8 mouse cellular contexts compared by ENCODE assay signal in genomic region chr2:119971837-119972536, GRCm38 (mm10). TPM values are rescaled to one million over a fixed set of nuclear protein-coding genes. Genes with fewer than 3 reads are reported as not detected.
DNase-seq lines count a peak whose midpoint lies in the region; ATAC-seq and TF ChIP-seq lines count a peak whose summit lies in the region.

No protein-coding gene starts in this region.

- H3K4me3 ChIP-seq in cortical plate, adult 2 months (ENCODE audit: insufficient read depth, low read length): peak overlapping the region; percentile 94
- H3K4me3 ChIP-seq in megakaryocyte, embryonic 14.5 days (replicated peaks): peak overlapping the region; percentile 93

- peak; percentile 91 for TF ChIP-seq POLR2A in cortical plate, adult 2 months (IDR thresholded peaks at IDR 0.05; ENCODE audit: extremely low read depth, insufficient read depth, low read length)

- peak; percentile 92 to 94 for DNase-seq in gastrocnemius, adult 8-10 months (ENCODE audit: low spot score in 2 of 2)
- DNase-seq in hindlimb bud, embryonic 11.5 days (ENCODE audit: extremely low spot score, low read depth, low spot score): peak; percentile 87
- DNase-seq in left cerebral cortex, adult 8-10 months (ENCODE audit: low spot score in 2 of 2): peak; percentile 92 to 95
- DNase-seq in right cerebral cortex, postnatal 10 days (ENCODE audit: low spot score in 2 of 2): peak; percentile 97 to 98
- DNase-seq in urinary bladder, postnatal 25 days (ENCODE audit: low spot score): peak; percentile 93

- peak overlapping the region; percentile 14; the same call in 1 of the 2 replicates for H3K27ac ChIP-seq in cortical plate, adult 2 months (ENCODE audit: insufficient read depth, low read length)

- ATAC-seq in activated CD4-positive, CD25-positive, alpha-beta regulatory T cell, adult 4 months: peak; percentile 98

- peaks cover 8% of the 10 kb centered on the region for H3K4me1 ChIP-seq in cortical plate, adult 2 months (ENCODE audit: control insufficient read depth, insufficient read depth, low read length)
- peaks cover 25% of the 10 kb centered on the region for H3K4me1 ChIP-seq in megakaryocyte, embryonic 14.5 days

- TF ChIP-seq CTCF in cortical plate, adult 2 months (IDR thresholded peaks at IDR 0.05; ENCODE audit: extremely low read depth, insufficient read depth, low read length): 0 out of 2 replicates have a peak, but pooled peaks have one; percentile 14

- no peaks in the 10 kb centered on the region for H3K27me3 ChIP-seq in megakaryocyte, embryonic 14.5 days (replicated peaks)

- peaks cover 6% of the 10 kb centered on the region for H3K36me3 ChIP-seq in megakaryocyte, embryonic 14.5 days (replicated peaks; ENCODE audit: low read length)

- H3K9me3 ChIP-seq in megakaryocyte, embryonic 14.5 days: no peaks in the 10 kb centered on the region

RNA-seq across cellular contexts. Expression of gene Mapkbp1, which starts 0.5 kb away (rescaled TPM):
- polyA plus RNA-seq in activated CD4-positive, CD25-positive, alpha-beta regulatory T cell, adult 4 months (2017; shearing (Covaris generic)): 1 to 10 TPM; 1.2 to 1.5 TPM
- 35.6 and 36.8 TPM in 2 replicates for polyA plus RNA-seq in cortical plate, adult 2 months (2012; rRNA removed)
- 1 to 10 TPM; 6.0 to 8.4 (median 6.5) TPM for total RNA-seq in gastrocnemius, adult 8-10 months (2022)
- total RNA-seq in left cerebral cortex, adult 8-10 months (2022): 10 to 100 TPM; 42.3 to 51.3 (median 44.2) TPM
- 0.82 TPM in 1 of 2 replicates, not detected in the other for polyA plus RNA-seq in megakaryocyte, embryonic 14.5 days (2012; ENCODE audit: insufficient read depth, low replicate concordance)

RNA-seq across cellular contexts. Expression of gene Jmjd7, which starts 55.3 kb away (rescaled TPM):
- polyA plus RNA-seq in activated CD4-positive, CD25-positive, alpha-beta regulatory T cell, adult 4 months (2017; shearing (Covaris generic)): 10 to 100 TPM; 19.2 to 24.2 TPM
- 6.1 and 6.6 TPM in 2 replicates for polyA plus RNA-seq in cortical plate, adult 2 months (2012; rRNA removed)
- 1 to 10 TPM; 1.8 to 3.0 (median 2.4) TPM for total RNA-seq in gastrocnemius, adult 8-10 months (2022)
- total RNA-seq in left cerebral cortex, adult 8-10 months (2022): 1 to 10 TPM; 3.6 to 4.6 (median 4.2) TPM
- 4.2 and 5.5 TPM in 2 replicates for polyA plus RNA-seq in megakaryocyte, embryonic 14.5 days (2012; ENCODE audit: insufficient read depth, low replicate concordance)

RNA-seq across cellular contexts. Expression of gene Gm28042, which starts 55.3 kb away (rescaled TPM):
- polyA plus RNA-seq in activated CD4-positive, CD25-positive, alpha-beta regulatory T cell, adult 4 months (2017; shearing (Covaris generic)): 1 to 10 TPM in 1 of 2 experiments, under 1 TPM in 1; 0.93 to 2.2 TPM
- 2.4 and 2.5 TPM in 2 replicates for polyA plus RNA-seq in cortical plate, adult 2 months (2012; rRNA removed)
- 1 to 10 TPM in 1 of 4 experiments, under 1 TPM in 2, not detected in 1; 0.22 to 1.1 (median 0.74) TPM for total RNA-seq in gastrocnemius, adult 8-10 months (2022)
- total RNA-seq in left cerebral cortex, adult 8-10 months (2022): 1 to 10 TPM in 3 of 4 experiments, under 1 TPM in 1; 0.50 to 2.6 (median 1.3) TPM
- 0.16 TPM in 1 of 2 replicates, not detected in the other for polyA plus RNA-seq in megakaryocyte, embryonic 14.5 days (2012; ENCODE audit: insufficient read depth, low replicate concordance)

Comparison
In these comparisons a context has a peak if more than half of its experiments do, and no peak if none do; other contexts are left out.
1. Peak in every context shown above with its lines: DNase-seq, ATAC-seq, H3K4me3 ChIP-seq and H3K27ac ChIP-seq.
2. RNA of gene Mapkbp1, which starts 0.5 kb away (polyA plus RNA-seq): 35.6 to 36.8 TPM in cortical plate, adult 2 months; 1.2 to 1.5 TPM in activated CD4-positive, CD25-positive, alpha-beta regulatory T cell, adult 4 months and 0.82 TPM in megakaryocyte, embryonic 14.5 days; every median in the first group is over 10 times any median in the second.